Comparison of ENCODE assay signal across 21 mouse cellular contexts in genomic region chr9:68199831-68200230, GRCm38 (mm10).
"Had no signal": no experiment of that assay in that cellular context is flagged by ENCODE, and none has a peak within 500 bp of the region (broad histone marks: within the 10 kb centered on the region; RNA-seq: fewer than 3 reads in every experiment).

No protein-coding gene starts in this region.

- H3K27ac ChIP-seq: lung, embryonic 15.5 days; midbrain, embryonic 10.5 days; midbrain, embryonic 12.5 days; neural tube, embryonic 13.5 days; neural tube, embryonic 15.5 days; stomach, embryonic 15.5 days; stomach, postnatal 0 days had no signal

- H3K4me1 ChIP-seq: lung, embryonic 15.5 days; neural tube, embryonic 13.5 days; neural tube, embryonic 15.5 days; stomach, embryonic 15.5 days had no signal

- ATAC-seq: lung, postnatal 0 days; midbrain, embryonic 16.5 days had no signal

- H3K36me3 ChIP-seq: lung, embryonic 15.5 days; midbrain, embryonic 10.5 days; midbrain, embryonic 12.5 days; neural tube, embryonic 13.5 days; neural tube, embryonic 15.5 days; stomach, embryonic 15.5 days had no signal

- H3K27me3 ChIP-seq: lung, embryonic 15.5 days; neural tube, embryonic 13.5 days; neural tube, embryonic 15.5 days; stomach, embryonic 15.5 days had no signal

- H3K9me3 ChIP-seq: lung, embryonic 15.5 days; midbrain, embryonic 10.5 days; midbrain, embryonic 12.5 days; neural tube, embryonic 13.5 days; neural tube, embryonic 15.5 days; stomach, embryonic 15.5 days had no signal

- H3K4me2 ChIP-seq: lung, embryonic 15.5 days; midbrain, embryonic 12.5 days; neural tube, embryonic 13.5 days; neural tube, embryonic 15.5 days; stomach, embryonic 15.5 days had no signal

- H3K4me3 ChIP-seq: lung, embryonic 15.5 days; midbrain, embryonic 10.5 days; midbrain, embryonic 12.5 days; myocyte; neural tube, embryonic 13.5 days; neural tube, embryonic 15.5 days; stomach, embryonic 15.5 days had no signal

- H3K9ac ChIP-seq: lung, embryonic 15.5 days; midbrain, embryonic 12.5 days; neural tube, embryonic 13.5 days; neural tube, embryonic 15.5 days; stomach, embryonic 15.5 days had no signal

- DNase-seq: lung, adult 2 months; lung, postnatal 14 days; lung, postnatal 36 days; midbrain, embryonic 14.5 days; retina, postnatal 1 day; right cerebral cortex, adult 18-20 months; right cerebral cortex, postnatal 25 days; right cerebral cortex, postnatal 4 days; thymus, adult 2 months; thymus, postnatal 25 days; thymus, postnatal 4 days had no signal
